Mouse (Mus musculus): Measurements from ENCODE around the gene Hoxb7. TPM values are rescaled to one million over a fixed set of nuclear protein-coding genes. Genes with fewer than 3 reads are reported as not detected.
A peak's percentile ranks its signal among the peaks of the same experiment; 100 is the strongest.

Hoxb7 gene
- polyA plus RNA-seq, 1 experiment from 2014 or later = not detected

DNA sequence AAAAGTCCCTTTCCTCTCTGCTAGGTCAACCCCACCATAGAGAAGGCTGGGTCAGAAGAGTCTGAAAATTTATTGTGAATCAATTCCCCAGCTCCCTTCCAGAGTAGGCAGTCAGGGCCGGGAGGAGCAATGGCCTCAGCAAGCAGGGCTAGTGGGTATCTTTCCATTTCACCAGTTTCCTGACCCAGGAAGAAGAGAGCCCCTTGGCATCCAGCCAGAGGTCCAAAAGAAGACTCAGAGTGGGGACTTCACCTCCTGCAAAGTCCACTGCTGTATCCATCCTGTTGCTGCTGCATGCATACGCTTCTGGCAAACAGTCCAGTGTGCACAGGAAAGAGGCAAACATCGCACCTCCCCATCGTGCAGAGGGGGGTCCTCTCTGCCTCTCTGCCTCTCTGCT is 10.5 kb upstream of the Hoxb7 start:
- Histone ChIP-seq H3K9ac (replicated peaks; ENCODE audit: low read length) (no peak overlapping the region), H3K4me2 (ENCODE audit: low read length) (no peak overlapping the region), H3K36me3 (ENCODE audit: control insufficient read depth, insufficient read depth, low read length) (no peaks in the 10 kb centered on the region), H3K27me3 (ENCODE audit: control insufficient read depth, insufficient read depth, low read length) (peaks cover 99% of the 10 kb centered on the region), H3K9me3 (ENCODE audit: control insufficient read depth, low read length) (no peaks in the 10 kb centered on the region), H3K4me1 (ENCODE audit: control insufficient read depth, insufficient read depth, low read length) (no peaks in the 10 kb centered on the region), H3K4me3 (replicated peaks; ENCODE audit: low read depth, low read length) (no peak overlapping the region), H3K27ac (replicated peaks; ENCODE audit: low read depth, low read length) (no peak overlapping the region)
- no peak for ATAC-seq (ENCODE audit: low FRiP score, low TSS enrichment)
- 4% methylated on average over 4 of the region's 4 CpGs for WGBS
- DNase-seq = no peak

- H3K27ac ChIP-seq (replicated peaks; ENCODE audit: low read depth, low read length) = no peak overlapping the region
- DNase-seq (no peak), ATAC-seq (ENCODE audit: low FRiP score, low TSS enrichment) (no peak)
- no peaks in the 10 kb centered on the region for H3K4me1 ChIP-seq (ENCODE audit: control insufficient read depth, insufficient read depth, low read length)
- H3K9me3 ChIP-seq (ENCODE audit: control insufficient read depth, low read length) = no peaks in the 10 kb centered on the region
- peaks cover 98% of the 10 kb centered on the region for H3K27me3 ChIP-seq (ENCODE audit: control insufficient read depth, insufficient read depth, low read length)
- H3K36me3 ChIP-seq (ENCODE audit: control insufficient read depth, insufficient read depth, low read length) = no peaks in the 10 kb centered on the region
- no peak overlapping the region for H3K4me3 ChIP-seq (replicated peaks; ENCODE audit: low read depth, low read length)
- H3K4me2 ChIP-seq (ENCODE audit: low read length) = no peak overlapping the region
- 1% methylated on average over 35 of the region's 35 CpGs for WGBS
- no peak overlapping the region for H3K9ac ChIP-seq (replicated peaks; ENCODE audit: low read length)
These were observed 9.0 kb upstream of the Hoxb7 start for GRCm38 (mm10) chr11:96277151-96278044.

GRCm38 (mm10) chr11:96278324-96278723 is 8.1 kb upstream of the Hoxb7 start:
- H3K9ac ChIP-seq (replicated peaks; ENCODE audit: low read length) = no peak overlapping the region
- WGBS = 21% methylated on average over 14 of the region's 14 CpGs
- no peaks in the 10 kb centered on the region for H3K36me3 ChIP-seq (ENCODE audit: control insufficient read depth, insufficient read depth, low read length)
- H3K27me3 ChIP-seq (ENCODE audit: control insufficient read depth, insufficient read depth, low read length) = peaks cover 98% of the 10 kb centered on the region
- no peaks in the 10 kb centered on the region for H3K9me3 ChIP-seq (ENCODE audit: control insufficient read depth, low read length)
- no peak overlapping the region for H3K4me3 ChIP-seq (replicated peaks; ENCODE audit: low read depth, low read length)
- DNase-seq (no peak), ATAC-seq (ENCODE audit: low FRiP score, low TSS enrichment) (no peak)
- H3K27ac ChIP-seq (replicated peaks; ENCODE audit: low read depth, low read length) = no peak overlapping the region
- no peaks in the 10 kb centered on the region for H3K4me1 ChIP-seq (ENCODE audit: control insufficient read depth, insufficient read depth, low read length)
- no peak overlapping the region for H3K4me2 ChIP-seq (ENCODE audit: low read length)

GRCm38 (mm10) chr11:96278773-96279172 is 7.7 kb upstream of the Hoxb7 start:
- Histone ChIP-seq H3K9me3 (ENCODE audit: control insufficient read depth, low read length) (no peaks in the 10 kb centered on the region), H3K9ac (replicated peaks; ENCODE audit: low read length) (no peak overlapping the region), H3K36me3 (ENCODE audit: control insufficient read depth, insufficient read depth, low read length) (no peaks in the 10 kb centered on the region), H3K27ac (replicated peaks; ENCODE audit: low read depth, low read length) (no peak overlapping the region), H3K27me3 (ENCODE audit: control insufficient read depth, insufficient read depth, low read length) (peaks cover 98% of the 10 kb centered on the region), H3K4me2 (ENCODE audit: low read length) (no peak overlapping the region), H3K4me1 (ENCODE audit: control insufficient read depth, insufficient read depth, low read length) (no peaks in the 10 kb centered on the region), H3K4me3 (replicated peaks; ENCODE audit: low read depth, low read length) (no peak overlapping the region)
- ATAC-seq (ENCODE audit: low FRiP score, low TSS enrichment) (no peak), DNase-seq (peak; percentile 93)
- WGBS = under 1% methylated on average over 9 of the region's 9 CpGs

GRCm38 (mm10) chr11:96279421-96280233 is 6.8 kb upstream of the Hoxb7 start:
- no peaks in the 10 kb centered on the region for H3K9me3 ChIP-seq (ENCODE audit: control insufficient read depth, low read length)
- no peak overlapping the region for H3K4me2 ChIP-seq (ENCODE audit: low read length)
- H3K36me3 ChIP-seq (ENCODE audit: control insufficient read depth, insufficient read depth, low read length) = no peaks in the 10 kb centered on the region
- H3K27me3 ChIP-seq (ENCODE audit: control insufficient read depth, insufficient read depth, low read length) = peaks cover 98% of the 10 kb centered on the region
- WGBS = 4% methylated on average over 31 of the region's 31 CpGs
- no peak overlapping the region for H3K27ac ChIP-seq (replicated peaks; ENCODE audit: low read depth, low read length)
- DNase-seq = no peak
- no peak overlapping the region for H3K9ac ChIP-seq (replicated peaks; ENCODE audit: low read length)
- 0 out of 2 replicates have a peak, but pooled peaks cover 2% of the 10 kb centered on the region for H3K4me1 ChIP-seq (ENCODE audit: control insufficient read depth, insufficient read depth, low read length)
- H3K4me3 ChIP-seq (replicated peaks; ENCODE audit: low read depth, low read length) = no peak overlapping the region
- no peak for ATAC-seq (ENCODE audit: low FRiP score, low TSS enrichment)

- H3K36me3 ChIP-seq (ENCODE audit: control insufficient read depth, insufficient read depth, low read length) = no peaks in the 10 kb centered on the region
- H3K27me3 ChIP-seq (ENCODE audit: control insufficient read depth, insufficient read depth, low read length) = peaks cover 98% of the 10 kb centered on the region
- no peak overlapping the region for H3K4me2 ChIP-seq (ENCODE audit: low read length)
- H3K27ac ChIP-seq (replicated peaks; ENCODE audit: low read depth, low read length) = no peak overlapping the region
- WGBS = 9% methylated on average over 8 of the region's 8 CpGs
- H3K4me1 ChIP-seq (ENCODE audit: control insufficient read depth, insufficient read depth, low read length) = 0 out of 2 replicates have a peak, but pooled peaks cover 2% of the 10 kb centered on the region
- H3K9me3 ChIP-seq (ENCODE audit: control insufficient read depth, low read length) = no peaks in the 10 kb centered on the region
- no peak overlapping the region for H3K9ac ChIP-seq (replicated peaks; ENCODE audit: low read length)
- ATAC-seq (ENCODE audit: low FRiP score, low TSS enrichment) = no peak
- no peak overlapping the region for H3K4me3 ChIP-seq (replicated peaks; ENCODE audit: low read depth, low read length)
- no peak for DNase-seq
These were observed 5.7 kb upstream of the Hoxb7 start for GRCm38 (mm10) chr11:96280399-96281378.

DNA sequence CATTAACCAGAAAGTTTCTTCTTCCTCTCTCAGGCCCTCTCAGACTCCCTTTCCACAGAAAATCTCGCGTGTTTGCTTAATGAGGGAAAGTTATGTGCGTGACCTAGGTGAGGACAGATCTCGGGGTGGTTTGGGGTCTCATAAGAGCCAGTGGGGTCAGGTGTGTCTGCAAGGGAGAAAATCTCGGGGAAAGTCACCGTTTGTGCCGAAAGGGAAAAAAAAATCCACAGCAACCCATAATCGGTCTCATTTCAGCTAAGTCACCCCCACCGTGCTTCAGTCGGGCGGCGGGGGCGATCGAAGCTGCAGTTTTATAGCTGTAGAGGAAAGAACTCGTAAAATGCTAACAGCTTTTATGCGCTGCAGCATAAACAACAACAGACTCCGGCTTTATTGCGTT is 5.0 kb upstream of the Hoxb7 start:
- Histone ChIP-seq H3K4me2 (ENCODE audit: low read length) (no peak overlapping the region), H3K27ac (replicated peaks; ENCODE audit: low read depth, low read length) (no peak overlapping the region), H3K4me3 (replicated peaks; ENCODE audit: low read depth, low read length) (no peak overlapping the region), H3K9me3 (ENCODE audit: control insufficient read depth, low read length) (no peaks in the 10 kb centered on the region), H3K36me3 (ENCODE audit: control insufficient read depth, insufficient read depth, low read length) (no peaks in the 10 kb centered on the region), H3K9ac (replicated peaks; ENCODE audit: low read length) (no peak overlapping the region), H3K27me3 (ENCODE audit: control insufficient read depth, insufficient read depth, low read length) (peaks cover 98% of the 10 kb centered on the region), H3K4me1 (ENCODE audit: control insufficient read depth, insufficient read depth, low read length) (0 out of 2 replicates have a peak, but pooled peaks cover 2% of the 10 kb centered on the region)
- ATAC-seq (ENCODE audit: low FRiP score, low TSS enrichment) = no peak
- DNase-seq = no peak
- WGBS = 4% methylated on average over 18 of the region's 18 CpGs
